Mouse (Mus musculus) forebrain, postnatal 0 days (tissue): ENCODE data around the gene Cd9. TPM values are rescaled to one million over a fixed set of nuclear protein-coding genes. Genes with fewer than 3 reads are reported as not detected.

ENCODE experiments used
- ATAC-seq: fragments of 200-750 bp; cut with Nextera tagmentation; 2 replicates; pipeline ENCODE4 v1.8.0; 2017; ENCODE audit warnings: mild to moderate bottlenecking, moderate library complexity
- DNase-seq: peaks from one replicate; pipeline ENCODE4 v3.0.0-alpha.2; 2015
- H3K27ac ChIP-seq: fragments of 300-500 bp; sonication (generic); 2 replicates; pipeline ENCODE4 v1.5.1; 2014; ENCODE audit warnings: low read depth, mild to moderate bottlenecking, antibody characterized with exemption, low read length, moderate library complexity, mixed read lengths
- H3K27me3 ChIP-seq: fragments of 300-500 bp; sonication (generic); 2 replicates; pipeline ENCODE4 v1.6.1; 2014; ENCODE audit warnings: mild to moderate bottlenecking, low read length, mixed read lengths; ENCODE audit not compliant: insufficient read depth
- H3K36me3 ChIP-seq: fragments of 300-500 bp; sonication (generic); 2 replicates; pipeline ENCODE4 v1.6.1; 2014; ENCODE audit warnings: mild to moderate bottlenecking, moderate library complexity; ENCODE audit not compliant: insufficient read depth
- H3K4me1 ChIP-seq: fragments of 300-500 bp; sonication (generic); 2 replicates; pipeline ENCODE4 v1.6.1; 2014; ENCODE audit warnings: antibody characterized with exemption; ENCODE audit not compliant: insufficient read depth
- H3K4me2 ChIP-seq: fragments of 300-500 bp; sonication (generic); 2 replicates; pipeline ENCODE4 v1.6.1; 2014; ENCODE audit warnings: low read depth, mild to moderate bottlenecking, moderate library complexity
- H3K4me3 ChIP-seq: fragments of 300-500 bp; sonication (generic); 2 replicates; pipeline ENCODE4 v1.5.1; 2014; ENCODE audit warnings: low read depth, low read length, mixed read lengths
- H3K9ac ChIP-seq: fragments of 300-500 bp; sonication (generic); 2 replicates; pipeline ENCODE4 v1.6.1; 2014; ENCODE audit warnings: mild to moderate bottlenecking
- H3K9me3 ChIP-seq: fragments of 300-500 bp; sonication (generic); 2 replicates; pipeline ENCODE4 v1.6.1; 2016; ENCODE audit warnings: low read length
- CTCF ChIP-seq: sonication (generic); IDR thresholded peaks from 2 replicates; pipeline ENCODE4 v1.5.1; 2016; ENCODE audit warnings: antibody characterized with exemption, control low read depth, low read depth
- WGBS: fragments of 180-500 bp; shearing (Covaris S2); extraction: QIAGEN DNeasy Blood & Tissue Kit; methylation state at CpG from one replicate; pipeline ENCODE4 v1.1.7; 2014; 5-methylcytosine and 5-hydroxymethylcytosine counted together
- polyA plus RNA-seq: library from polyadenylated mRNA; unstranded; fragments of >200 nt; fragmentation: Nextera tagmentation; extraction: Ambion mirVana; gene quantifications from 2 replicates; pipeline ENCODE4 v1.2.1, GENCODE M21; 2015
- total RNA-seq: library from RNA; depleted of rRNA; stranded (reverse); fragments of >200 nt; gene quantifications from 2 replicates; pipeline ENCODE4 v1.2.3, GENCODE M21; 2014

Cd9 gene
- total and polyA plus RNA-seq, 2 experiments from 2014 or later, result 57.4 to 140 TPM

- H3K27me3 ChIP-seq, result no peaks in the 10 kb centered on the region
- 84% methylated on average over 11 of the region's 11 CpGs for WGBS
- no peak overlapping the region for H3K27ac ChIP-seq
- no peak overlapping the region for H3K4me3 ChIP-seq
- DNase-seq (no peak), ATAC-seq (no peak)
- H3K9me3 ChIP-seq, result no peaks in the 10 kb centered on the region
- H3K4me1 ChIP-seq, result no peaks in the 10 kb centered on the region
- no peak overlapping the region for H3K9ac ChIP-seq
- H3K4me2 ChIP-seq, result no peak overlapping the region
- H3K36me3 ChIP-seq, result no peaks in the 10 kb centered on the region
- TF ChIP-seq CTCF, result no peak
Measured at GRCm38 (mm10) chr6:125515503-125516315, 21.1 kb upstream of the Cd9 start.

DNA sequence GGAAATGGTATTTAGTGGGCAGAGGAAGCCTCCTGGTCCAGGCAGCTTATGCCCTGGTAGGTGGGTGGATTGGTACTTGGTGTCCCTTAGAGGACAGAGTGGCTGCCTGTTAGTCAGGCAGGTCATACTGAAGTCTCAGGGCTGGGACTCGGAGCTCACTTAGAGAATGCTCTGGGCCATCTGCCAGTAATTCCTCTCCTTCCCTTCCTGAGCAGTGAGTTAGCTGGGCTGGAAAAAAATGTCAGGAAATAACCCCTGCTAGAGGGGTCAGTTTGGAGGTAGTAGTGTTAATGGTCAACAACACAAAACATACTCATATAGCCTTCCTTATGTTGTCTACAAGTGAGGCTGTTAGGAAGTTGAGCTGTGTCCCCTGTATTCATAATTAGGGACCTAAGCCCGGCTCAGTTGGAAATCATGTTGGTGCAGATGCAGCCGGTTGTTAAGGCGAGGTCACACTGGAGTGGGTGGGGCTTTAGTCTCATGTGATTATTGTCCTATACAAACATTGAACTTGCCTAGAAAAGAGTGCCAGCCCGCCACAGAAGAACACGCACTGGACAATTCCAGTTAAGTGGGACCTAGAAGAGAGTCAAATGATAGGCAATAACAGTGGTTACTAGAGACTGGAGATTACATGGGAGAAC, 18.5 kb upstream of the Cd9 start:
- no peak overlapping the region for H3K9ac ChIP-seq
- ATAC-seq (no peak), DNase-seq (no peak)
- no peaks in the 10 kb centered on the region for H3K36me3 ChIP-seq
- no peak overlapping the region for H3K27ac ChIP-seq
- H3K9me3 ChIP-seq, result no peaks in the 10 kb centered on the region
- no peak for TF ChIP-seq CTCF
- H3K27me3 ChIP-seq, result no peaks in the 10 kb centered on the region
- whole genome bisulfite sequencing, result 52% methylated on average over 6 of the region's 6 CpGs
- no peak overlapping the region for H3K4me3 ChIP-seq
- H3K4me2 ChIP-seq, result no peak overlapping the region
- H3K4me1 ChIP-seq, result no peaks in the 10 kb centered on the region

- WGBS, result 82% methylated on average over 7 of the region's 7 CpGs
- Histone ChIP-seq H3K27ac (no peak overlapping the region), H3K9ac (no peak overlapping the region), H3K4me3 (no peak overlapping the region), H3K27me3 (no peaks in the 10 kb centered on the region), H3K36me3 (no peaks in the 10 kb centered on the region), H3K4me1 (no peaks in the 10 kb centered on the region), H3K9me3 (no peaks in the 10 kb centered on the region), H3K4me2 (no peak overlapping the region)
- TF ChIP-seq CTCF, result no peak
- ATAC-seq (no peak), DNase-seq (no peak)
Measured at GRCm38 (mm10) chr6:125511196-125511595, 16.6 kb upstream of the Cd9 start.

DNA sequence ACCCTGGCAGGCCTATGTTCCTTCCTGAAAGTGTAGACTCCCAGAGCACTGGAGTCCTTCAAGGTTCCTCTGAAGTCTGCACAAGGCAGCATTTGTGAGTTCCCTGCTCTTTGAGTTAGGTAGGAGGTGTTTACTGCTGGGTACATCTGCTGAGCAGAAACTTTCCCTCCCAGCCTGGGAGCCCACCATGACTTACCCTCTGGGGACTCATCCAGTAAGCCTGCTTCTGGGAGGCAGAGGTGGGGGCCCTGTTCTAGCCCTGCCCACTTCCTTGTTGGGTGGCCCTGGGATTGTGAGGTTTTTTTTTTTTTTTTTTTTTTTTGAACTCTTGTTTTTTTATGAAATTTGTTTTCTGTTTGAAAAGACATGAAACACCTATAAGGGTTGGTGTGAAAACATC, 16.1 kb upstream of the Cd9 start:
- DNase-seq (no peak), ATAC-seq (no peak)
- Histone ChIP-seq H3K9ac (no peak overlapping the region), H3K4me2 (no peak overlapping the region), H3K27ac (no peak overlapping the region), H3K4me3 (no peak overlapping the region), H3K9me3 (no peaks in the 10 kb centered on the region), H3K4me1 (no peaks in the 10 kb centered on the region), H3K27me3 (no peaks in the 10 kb centered on the region), H3K36me3 (no peaks in the 10 kb centered on the region)
- TF ChIP-seq CTCF, result no peak

- no peak for TF ChIP-seq CTCF
- H3K4me1 ChIP-seq, result no peaks in the 10 kb centered on the region
- no peak for DNase-seq
- no peaks in the 10 kb centered on the region for H3K36me3 ChIP-seq
- H3K4me3 ChIP-seq, result no peak overlapping the region
- H3K9ac ChIP-seq, result no peak overlapping the region
- no peaks in the 10 kb centered on the region for H3K9me3 ChIP-seq
- 90% methylated on average over 3 of the region's 3 CpGs for WGBS
- no peaks in the 10 kb centered on the region for H3K27me3 ChIP-seq
- ATAC-seq, result no peak
- no peak overlapping the region for H3K4me2 ChIP-seq
- H3K27ac ChIP-seq, result no peak overlapping the region
Measured at GRCm38 (mm10) chr6:125509783-125510182, 15.2 kb upstream of the Cd9 start.

- no peak for TF ChIP-seq CTCF
- Histone ChIP-seq H3K4me1 (no peaks in the 10 kb centered on the region), H3K4me3 (no peak overlapping the region), H3K9ac (no peak overlapping the region), H3K9me3 (no peaks in the 10 kb centered on the region), H3K27ac (no peak overlapping the region), H3K36me3 (no peaks in the 10 kb centered on the region), H3K27me3 (no peaks in the 10 kb centered on the region), H3K4me2 (no peak overlapping the region)
- no peak for ATAC-seq
- 95% methylated on average over 4 of the region's 4 CpGs for WGBS
- DNase-seq, result no peak
Measured at GRCm38 (mm10) chr6:125506427-125506826, 11.8 kb upstream of the Cd9 start.

DNA sequence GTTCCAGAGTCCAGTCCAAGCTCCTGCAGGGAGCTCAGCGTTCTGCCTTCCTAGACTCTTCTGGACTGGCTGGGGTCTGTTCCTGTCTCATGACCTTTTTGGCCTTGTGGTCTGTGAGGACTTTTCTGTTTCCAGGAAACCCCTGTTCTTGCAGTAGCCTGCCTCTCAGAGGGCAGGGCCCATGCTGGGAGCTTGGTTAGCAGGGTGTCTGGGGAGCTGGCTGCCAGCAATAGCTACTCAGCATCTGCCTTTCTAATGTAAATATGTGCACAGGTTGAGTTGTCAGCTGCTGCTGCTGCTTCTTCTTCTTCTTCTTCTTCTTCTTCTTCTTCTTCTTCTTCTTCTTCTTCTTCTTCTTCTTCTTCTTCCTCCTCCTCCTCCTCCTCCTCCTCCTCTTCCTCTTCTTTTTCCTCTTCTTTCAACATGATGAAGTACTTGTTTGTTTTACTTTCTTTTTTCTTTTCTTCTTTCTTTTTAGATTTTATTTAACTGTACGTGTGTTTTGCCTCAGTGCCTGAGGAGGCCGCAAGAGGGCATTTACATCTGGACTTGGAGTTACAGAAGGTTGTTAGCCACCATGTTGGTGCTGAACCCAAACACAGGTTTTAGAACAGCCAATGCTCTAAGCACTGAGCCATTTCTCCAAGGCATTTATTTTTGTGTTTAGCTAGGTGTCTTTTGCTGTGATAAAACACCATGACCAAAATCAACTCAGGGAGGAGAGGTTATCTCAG, 10.2 kb upstream of the Cd9 start:
- Histone ChIP-seq H3K4me3 (no peak overlapping the region), H3K4me1 (no peaks in the 10 kb centered on the region), H3K4me2 (no peak overlapping the region), H3K27me3 (no peaks in the 10 kb centered on the region), H3K27ac (no peak overlapping the region), H3K9ac (no peak overlapping the region), H3K9me3 (no peaks in the 10 kb centered on the region), H3K36me3 (no peaks in the 10 kb centered on the region)
- 35% methylated on average over 3 of the region's 3 CpGs for WGBS
- no peak for DNase-seq
- no peak for TF ChIP-seq CTCF
- ATAC-seq, result no peak
